Mouse (Mus musculus) T-helper 17 cell (primary cell): ENCODE measurements around the gene Fam228a.
"Not testable (repeated sequence)": the region's sequence is repeated elsewhere in the genome, so short reads cannot be mapped to it uniquely, and the experiment has no call there.

Experiments used
- in situ Hi-C, 2 experiments: fragments of 300-600 bp; cut with MboI, MseI; formaldehyde crosslinking; loops; 1 replicate in 1 of 2; 2 replicates in 1 of 2; pipeline ENCODE4 v1.15.1; 2025; ENCODE audit warnings: high pct_unique_total_duplicates in 2 of 2

Fam228a gene

DNA sequence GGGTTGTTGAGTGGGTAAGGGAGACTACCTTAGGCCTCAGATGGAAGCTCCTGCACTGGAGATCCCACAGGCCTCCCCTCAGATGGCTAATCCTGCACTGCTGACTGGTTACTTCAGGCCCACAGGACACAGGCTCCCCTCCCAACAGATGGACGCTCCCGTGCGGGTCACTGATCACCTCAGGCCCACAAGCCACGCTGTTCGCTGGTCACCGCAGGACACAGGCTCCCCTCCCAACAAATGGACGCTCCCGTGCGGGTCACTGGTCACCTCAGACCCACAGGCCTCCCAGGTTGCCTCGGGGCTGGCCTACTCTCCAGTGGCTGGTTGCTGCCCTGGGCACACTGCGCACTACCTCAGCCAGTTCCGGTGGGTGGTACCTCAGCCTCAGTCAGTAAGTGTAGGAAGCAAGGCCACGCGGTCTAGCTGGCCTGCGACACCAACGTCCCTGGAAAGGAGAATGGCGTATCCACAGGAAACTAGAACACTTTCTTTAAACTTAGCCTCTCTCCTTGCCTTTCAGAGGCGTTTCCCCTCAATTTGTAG lies at the start of gene Fam228a:
TSS of gene Fam228a (minus strand) at position 400 of the 546 bp plus-strand sequence.
- in situ Hi-C loops = no loop called here

DNA sequence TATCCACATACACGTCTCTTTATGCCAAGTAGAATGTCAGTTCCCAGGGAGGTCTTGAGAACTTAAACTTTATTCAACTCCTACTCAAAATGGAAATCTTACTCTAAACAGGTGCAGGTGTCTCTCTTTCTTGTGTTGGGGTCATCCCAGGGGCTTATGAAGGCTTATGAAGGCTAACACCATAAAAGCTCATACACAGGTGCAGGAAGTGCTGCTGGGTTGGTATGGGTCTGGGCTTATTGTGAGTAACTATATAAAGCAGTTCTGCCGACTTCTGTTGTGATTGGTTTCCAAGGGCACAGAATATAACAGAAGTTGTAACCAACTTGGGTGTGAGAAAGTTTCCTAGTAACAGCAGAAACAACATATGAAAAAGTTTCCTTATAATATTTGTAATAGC lies 46.2 kb upstream of the Fam228a start:
- in situ Hi-C loops = no loop called here

DNA sequence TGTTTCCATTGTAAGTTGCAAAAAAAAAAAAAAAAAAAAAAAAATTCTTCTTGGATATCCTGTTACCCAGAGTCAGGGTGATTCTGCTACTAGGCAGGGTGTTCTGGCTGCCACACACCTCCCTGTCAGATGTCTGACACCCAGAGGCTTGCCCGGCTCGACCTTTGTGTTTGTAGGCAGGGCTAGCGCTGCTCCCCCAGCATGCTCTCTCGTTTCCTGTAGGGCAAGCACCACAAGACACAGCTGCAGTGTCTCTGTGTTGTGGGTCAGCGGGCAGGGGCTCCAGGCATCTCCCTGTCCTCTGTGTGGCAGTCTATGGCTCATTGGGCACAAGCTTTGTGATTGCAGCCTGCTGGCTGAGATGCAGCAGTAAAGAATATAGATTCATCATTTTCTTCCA lies 45.4 kb upstream of the Fam228a start:
- in situ Hi-C loops = no loop called here

DNA sequence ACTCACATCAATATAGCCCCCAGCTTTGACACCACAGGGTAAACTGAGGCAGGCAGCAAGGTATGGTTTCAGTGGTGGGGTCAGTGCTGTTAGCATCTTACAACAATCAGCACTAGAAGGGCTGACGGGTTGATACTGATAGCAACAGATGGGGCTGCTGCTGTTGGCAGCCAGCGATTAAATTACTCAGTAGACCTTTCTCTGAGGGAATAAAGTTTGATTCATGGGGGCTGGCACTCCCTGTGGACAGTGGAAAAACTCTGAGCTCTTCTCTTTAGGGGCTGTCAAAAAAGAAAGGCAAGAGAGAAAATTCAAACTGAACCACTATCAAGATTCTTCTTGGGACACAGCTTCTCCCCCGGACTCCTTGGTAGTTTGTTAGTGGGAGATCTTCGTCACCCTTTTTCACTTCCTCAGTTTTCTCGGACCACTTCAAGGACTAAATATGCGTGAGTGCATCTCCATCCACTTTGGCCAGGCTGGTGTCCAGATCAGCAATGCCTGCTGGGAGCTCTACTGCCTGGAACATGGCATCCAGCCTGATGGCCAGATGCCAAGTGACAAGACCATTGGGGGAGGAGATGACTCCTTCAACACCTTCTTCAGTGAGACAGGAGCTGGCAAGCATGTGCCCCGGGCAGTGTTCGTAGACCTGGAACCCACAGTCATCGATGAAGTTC lies 43.6 kb upstream of the Fam228a start:
- in situ Hi-C loops = not testable (repeated sequence)

DNA sequence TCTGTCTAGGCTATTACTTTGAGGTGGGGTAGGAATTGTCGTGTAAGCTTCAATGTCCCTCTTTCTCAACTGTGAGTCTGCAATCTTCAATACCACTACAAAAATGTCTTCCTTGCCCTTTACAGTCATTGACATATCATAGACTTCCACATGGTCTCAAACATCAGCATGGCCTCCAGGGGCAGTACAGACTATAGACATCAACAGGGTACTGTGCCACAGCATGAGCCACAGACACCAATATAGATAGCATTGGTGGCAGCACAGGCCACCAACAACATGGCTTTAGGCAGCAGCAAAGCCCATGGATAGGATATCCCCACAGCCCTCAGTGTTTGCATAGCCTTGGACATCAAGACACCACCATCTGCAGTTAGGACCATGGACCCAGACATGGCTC lies 43.0 kb upstream of the Fam228a start:
- in situ Hi-C loops = no loop called here

DNA sequence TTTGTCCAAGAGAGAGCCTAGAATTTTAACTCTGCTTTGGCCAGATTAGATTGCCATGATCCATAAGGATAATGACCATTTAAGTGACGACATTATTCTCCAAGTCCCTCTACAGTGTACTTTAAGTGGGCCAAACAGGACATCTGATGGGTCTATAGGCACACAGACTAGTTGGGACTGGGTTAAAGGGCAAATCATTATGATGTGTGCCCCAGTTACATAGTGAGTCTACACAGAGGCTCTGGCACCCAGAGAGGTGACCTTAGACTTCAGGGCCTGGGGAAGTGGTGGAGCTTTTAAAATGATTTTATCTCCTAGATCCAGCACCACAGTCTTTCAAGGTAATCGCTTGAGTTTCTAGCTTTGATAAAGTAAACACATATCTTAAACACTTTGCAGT lies 42.0 kb upstream of the Fam228a start:
- in situ Hi-C loops = no loop called here

DNA sequence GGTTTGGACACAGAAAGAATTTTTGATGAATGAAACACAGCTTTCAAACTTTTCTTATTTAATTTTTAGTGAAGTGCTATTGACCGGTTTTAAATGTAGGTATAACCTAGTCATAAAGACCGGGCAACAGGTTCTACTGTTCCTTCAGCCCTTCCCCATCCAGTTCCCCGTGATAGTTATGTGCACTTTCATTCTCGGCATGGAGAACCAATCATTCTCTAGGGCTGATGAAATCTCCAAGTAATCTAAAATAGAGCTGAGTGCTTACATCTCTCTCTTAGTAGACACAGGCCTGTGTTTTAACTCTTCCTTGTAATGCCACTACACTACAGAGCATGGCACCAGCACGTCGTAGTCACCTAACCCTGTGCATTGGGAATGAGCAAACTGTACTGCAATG lies 39.5 kb upstream of the Fam228a start:
- in situ Hi-C loops = no loop called here

DNA sequence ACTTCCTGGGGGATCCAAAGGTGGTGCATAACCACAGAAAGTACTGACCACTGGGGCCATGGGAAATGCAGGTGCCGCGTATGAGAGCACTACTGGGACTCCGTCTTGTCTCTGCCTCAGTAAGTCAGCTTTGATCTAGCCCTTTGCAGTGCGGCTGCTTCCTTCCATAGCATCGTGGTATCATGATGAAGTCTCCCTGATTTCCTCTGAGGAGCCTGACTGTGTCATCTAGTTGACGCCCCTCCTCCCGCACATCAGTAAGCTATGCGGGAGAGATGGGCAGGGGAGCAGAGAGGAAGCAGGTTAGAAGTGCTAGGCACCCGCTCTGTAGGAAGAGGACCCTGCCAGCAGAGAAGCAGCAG lies 37.3 kb upstream of the Fam228a start:
- in situ Hi-C loops = no loop called here

DNA sequence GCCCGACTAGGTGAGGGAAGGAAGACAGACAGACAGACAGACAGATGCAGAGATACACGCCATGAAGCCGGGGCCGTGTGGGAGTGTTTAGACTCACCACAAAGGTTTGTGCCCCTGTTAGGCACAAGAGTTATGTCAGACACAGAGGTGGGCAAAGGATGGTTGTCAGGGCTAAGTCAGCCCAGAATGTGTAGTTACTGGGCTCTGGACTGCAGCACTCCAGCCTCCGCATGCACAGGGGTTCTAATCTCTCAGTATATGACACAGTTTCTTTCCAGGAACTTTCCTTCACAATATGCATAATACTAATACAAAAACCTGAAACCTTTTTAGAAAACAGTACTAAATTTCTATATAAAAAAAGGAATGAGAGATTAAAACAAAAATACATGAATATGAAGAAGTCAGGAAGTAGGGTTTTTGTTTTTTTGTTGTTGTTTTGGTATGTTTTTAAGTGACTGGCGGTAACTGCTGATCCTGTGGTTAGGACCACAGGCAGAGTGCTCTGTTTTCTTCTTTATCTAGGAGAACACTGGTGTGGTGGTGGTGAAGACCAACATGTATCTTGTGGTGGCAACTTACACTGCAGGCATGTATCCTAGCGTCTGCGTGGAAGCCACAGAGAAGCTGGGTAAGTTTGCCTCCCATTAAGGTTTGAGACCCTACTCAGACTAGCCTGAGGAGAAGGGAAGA lies 36.8 kb upstream of the Fam228a start:
- in situ Hi-C loops = loop anchor here in 1 of 2 experiments (5.0 kb wide), 1 partner anchor 67 kb away; the partner anchor contains the start of genes Fkbp1b and Wdcp

DNA sequence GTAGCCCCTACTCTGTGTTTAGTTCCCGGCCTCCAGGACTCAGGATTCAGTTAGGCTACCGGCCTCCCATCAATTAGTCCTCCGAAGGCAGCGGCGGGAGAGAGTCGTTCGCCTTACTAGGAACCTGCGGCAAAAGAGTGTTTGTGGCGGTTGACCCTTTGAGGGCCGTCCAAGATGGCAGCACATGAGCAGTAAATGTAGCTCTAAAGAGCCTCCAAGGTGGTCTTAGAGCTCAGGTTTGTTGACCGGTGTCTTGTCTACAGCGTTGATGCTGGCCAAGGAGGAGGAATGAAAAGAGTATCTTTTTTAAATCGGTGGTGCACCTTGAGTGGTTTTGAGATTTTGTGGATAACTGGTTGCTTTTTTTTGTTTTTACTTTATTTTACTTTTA lies 31.1 kb upstream of the Fam228a start:
- in situ Hi-C loops = no loop called here

DNA sequence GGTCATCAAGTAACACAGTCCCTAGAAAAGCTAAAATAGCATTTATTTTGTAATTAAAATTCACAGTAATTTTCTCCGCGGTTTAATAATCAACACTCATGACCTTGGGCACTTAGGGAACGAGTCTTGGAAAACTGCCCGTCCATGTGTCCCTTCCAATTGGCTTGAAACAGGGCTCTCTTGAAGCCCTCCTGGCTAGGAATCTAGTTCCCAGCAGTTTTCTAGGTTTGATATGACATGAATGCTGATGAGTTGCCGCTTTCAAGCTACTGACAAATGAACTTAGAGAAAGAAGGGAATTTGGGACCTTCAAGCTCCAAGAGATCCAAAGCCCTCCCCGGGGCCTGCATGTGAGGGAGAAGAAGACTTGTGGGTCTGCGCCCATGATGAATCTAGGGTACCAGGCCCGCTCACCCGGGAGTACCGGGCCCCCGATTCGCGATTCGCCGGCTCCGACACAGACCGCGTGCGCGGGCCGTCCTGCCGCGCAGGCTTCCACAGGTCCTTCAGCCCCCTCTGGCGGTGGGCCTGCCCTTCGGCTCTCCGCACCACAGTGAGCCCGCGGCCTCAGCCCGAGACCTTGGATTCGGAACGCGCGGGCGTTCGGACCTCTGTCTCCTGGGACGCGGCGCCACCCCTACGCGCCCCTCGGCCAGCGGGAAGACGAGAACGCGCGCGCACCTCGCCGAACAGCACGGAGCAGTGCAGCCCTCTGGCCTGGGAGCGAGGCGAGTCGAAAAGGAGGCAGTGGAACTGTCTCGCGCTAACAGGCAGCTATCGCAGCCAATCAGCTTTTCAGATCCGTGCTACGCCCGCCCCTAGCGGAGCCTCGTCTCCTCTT lies 30.5 kb upstream of the Fam228a start, which contains the start of the genes Pfn4 and Fam228b:
TSS of gene Pfn4 (plus strand) at position 531 of the 841 bp plus-strand sequence.
TSS of gene Fam228b (minus strand) at position 776 of the 841 bp plus-strand sequence.
- in situ Hi-C loops = no loop called here

DNA sequence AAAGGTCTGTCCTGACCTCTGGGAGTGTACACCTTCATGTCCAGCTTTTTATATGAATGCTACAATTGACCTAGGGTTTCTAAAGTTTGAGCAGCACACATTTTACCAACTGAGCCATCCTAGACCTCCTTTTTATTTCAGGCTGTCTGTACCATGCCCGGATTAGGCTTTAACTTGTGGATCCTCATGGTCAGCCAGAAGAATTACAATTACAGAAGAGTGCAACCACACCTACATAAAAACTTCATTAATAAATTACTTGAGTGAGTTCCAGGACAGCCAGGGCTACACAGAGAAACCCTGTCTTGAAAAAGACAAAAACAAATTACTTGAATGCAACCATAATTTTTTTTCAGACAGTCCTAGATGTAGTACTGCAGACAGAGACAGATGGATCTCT lies 18.8 kb upstream of the Fam228a start:
- in situ Hi-C loops = no loop called here

DNA sequence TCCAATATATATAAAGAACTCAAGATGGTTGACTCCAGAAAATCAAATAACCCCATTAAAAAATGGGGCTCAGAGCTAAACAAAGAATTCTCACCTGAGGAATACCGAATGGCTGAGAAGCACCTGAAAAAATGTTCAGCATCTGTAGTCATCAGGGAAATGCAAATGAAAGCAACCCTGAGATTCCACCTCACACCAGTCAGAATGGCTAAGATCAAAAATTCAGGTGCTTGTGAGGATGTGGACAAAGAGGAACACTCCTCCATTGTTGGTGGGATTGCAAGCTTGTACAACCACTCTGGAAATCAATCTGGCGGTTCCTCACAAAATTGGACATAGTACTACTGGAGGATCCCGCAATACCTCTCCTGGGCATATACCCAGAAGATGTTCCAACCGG lies 16.2 kb upstream of the Fam228a start:
- in situ Hi-C loops = not testable (repeated sequence)

DNA sequence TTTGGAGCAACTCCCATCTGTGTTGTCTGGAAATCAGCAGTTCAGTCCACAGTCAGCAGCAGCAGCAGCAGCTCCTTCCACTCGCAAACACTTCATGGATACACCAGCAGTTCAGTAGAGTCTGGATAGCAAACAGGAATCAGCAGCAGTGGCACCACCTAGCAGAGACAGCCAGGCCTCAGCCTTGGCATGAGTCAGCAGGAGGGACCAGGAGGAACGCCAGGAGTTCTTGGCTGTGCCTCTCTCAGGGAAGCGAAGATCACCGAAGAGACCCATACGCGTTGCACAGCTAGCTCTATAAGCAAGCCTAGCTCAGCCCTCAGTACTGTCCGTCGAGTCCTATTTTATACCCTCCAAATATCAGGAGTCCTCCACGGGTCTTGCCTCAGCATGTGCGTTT lies 6.3 kb upstream of the Fam228a start:
- in situ Hi-C loops = no loop called here

DNA sequence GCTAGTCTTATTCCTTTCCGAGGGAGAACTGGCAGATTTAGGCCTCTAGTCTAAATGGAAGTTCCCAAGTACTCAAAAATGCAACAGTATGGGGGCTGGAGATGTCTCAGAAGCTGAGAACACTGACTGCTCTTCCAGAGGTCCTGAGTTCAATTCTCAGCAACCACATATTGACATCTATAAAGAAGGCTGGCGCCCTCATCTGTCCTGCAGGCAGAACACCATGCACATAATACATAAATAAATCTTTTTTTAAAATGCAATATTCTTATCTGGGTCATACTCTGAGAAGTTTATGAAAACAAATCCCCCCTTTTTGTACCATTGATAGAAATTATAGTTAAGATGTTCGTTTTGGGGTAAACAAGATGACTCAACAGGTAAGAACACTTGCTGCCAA lies 4.0 kb upstream of the Fam228a start:
- in situ Hi-C loops = no loop called here

DNA sequence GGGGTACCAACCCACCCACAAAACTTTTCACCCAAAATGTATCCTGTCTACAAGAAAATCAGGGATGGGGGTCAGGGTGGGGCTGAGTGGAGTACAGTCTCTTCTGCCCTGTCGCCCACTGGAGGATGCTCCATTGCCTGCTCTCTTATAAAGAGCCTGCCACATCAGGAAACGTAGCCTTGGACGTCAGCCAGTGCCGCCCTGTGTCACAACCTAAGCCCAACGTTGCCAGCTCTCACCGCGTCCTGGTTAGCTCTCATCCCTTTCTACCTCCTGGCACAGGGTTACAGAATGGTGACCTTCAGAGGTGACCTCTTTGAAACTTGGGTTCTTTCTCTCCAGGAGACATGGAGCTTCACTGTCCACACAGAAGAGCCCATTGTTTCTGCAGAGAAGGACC lies 2.6 kb upstream of the Fam228a start:
- in situ Hi-C loops = no loop called here

DNA sequence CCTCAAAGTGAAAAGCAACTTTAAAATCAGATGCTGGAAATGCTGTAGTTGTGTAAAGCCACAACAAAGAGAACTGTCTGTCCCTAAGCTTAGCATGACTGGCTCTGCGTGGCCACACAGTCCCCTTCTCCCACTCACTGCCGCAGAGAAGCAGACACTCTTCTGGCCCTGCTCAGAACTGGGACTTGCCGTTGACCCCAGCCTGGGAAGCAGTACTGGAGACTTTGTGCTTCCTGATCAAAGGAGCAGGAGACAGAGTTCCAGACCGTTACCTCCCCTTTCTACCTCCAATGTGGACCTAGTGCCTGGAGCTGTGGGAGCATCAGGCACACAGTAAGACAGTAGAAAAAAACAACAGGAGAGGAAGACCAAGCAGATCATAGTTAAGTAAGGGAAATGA lies 5.9 kb downstream of the Fam228a start:
- in situ Hi-C loops = no loop called here

DNA sequence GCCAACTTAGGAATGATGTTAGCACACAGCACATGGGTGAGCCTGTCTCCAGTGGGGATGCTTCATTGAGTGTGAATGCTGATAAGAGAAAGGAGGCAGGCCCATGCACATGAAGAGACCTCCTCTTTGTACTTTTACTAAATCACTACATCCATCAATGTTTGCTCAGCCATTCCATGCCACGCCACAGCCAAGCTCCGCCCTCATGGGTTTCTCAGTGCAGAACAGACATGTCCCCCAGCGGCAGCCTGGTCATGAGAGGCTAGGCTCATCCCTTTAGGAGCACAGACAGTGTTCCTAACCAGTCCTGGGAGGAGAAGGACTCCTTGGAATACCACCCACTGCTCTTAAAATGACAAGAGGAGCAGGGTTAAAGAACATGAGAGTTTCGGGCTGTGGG lies 6.6 kb downstream of the Fam228a start:
- in situ Hi-C loops = no loop called here

DNA sequence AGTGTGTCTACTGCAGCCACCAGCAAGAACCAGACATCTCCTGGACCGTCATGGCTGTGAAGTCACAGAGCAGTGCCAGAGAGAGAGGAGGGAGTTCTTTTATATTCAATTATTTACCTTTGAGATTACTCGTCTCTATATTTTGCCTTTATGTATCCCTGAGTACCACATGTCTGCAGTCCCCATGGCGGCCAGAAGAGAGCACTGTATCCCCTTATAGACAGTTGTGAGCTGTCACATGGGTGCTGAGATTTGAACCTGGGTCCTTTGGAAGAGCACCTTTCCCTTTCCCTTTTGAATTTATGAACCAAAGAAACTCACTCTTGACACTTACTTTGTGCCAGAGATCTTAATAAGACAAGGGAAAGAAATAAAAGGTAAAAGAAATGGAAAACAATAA lies 9.1 kb downstream of the Fam228a start:
- in situ Hi-C loops = loop anchor here in 1 of 2 experiments (10.0 kb wide), 1 partner anchor 1084 kb away; no protein-coding TSS in a partner anchor

DNA sequence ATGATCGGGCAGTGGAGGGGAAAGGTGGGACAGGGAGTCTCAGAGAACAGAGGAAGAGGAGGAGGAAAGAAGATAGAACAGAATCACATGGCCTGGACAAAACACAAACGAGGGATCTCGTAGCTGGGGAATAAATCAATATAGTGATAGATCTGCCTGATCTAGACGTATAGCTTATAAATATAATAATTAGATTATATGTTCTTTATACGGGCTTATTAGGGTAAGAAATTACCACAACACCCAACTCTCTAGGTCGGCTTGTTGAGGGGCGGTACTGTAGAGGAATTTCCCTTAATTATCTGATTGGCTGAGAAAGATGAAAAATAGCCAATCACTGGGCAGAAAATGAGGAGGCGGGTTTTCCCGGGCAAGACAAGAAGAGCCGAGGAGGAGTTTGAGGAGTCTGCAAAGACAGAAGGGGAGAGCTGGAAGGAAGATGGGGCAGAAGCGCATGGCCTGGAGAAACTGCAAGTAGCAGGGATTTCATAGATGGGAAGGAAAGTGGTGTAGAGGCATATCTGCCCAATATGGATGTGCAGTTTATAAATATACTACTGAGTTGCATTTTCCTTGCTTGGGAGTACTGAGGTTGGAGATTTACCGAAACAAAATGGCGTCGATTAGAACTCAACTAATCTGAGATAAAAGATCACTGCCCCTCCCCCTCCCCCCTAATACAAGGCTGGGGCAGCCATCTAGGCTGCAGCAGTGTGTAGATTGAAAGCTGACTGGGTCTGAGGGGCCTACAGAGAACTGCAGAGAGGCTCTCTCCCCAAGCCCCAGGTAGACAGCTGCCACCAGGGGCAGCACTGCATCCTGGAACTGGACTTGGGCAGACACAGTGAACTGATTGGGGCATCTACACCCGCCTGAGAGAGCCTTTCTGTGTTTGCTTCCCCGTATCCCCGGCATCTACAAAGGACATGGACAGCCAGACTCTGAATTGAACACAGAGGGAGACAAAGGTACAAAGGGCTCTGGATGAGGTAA lies 18.2 kb downstream of the Fam228a start:
- in situ Hi-C loops = loop anchor here in 1 of 2 experiments (10.0 kb wide), 1 partner anchor 1075 kb away; no protein-coding TSS in a partner anchor
